Mouse (Mus musculus) frontal cortex, postnatal 36 days (tissue): Measurements from ENCODE around the gene Clk4.

Source experiments
- DNase-seq, 2 experiments: peaks; one replicate each; pipeline ENCODE4 v3.0.0; 2022; ENCODE audit warnings: low spot score in 2 of 2

Clk4 gene

DNA sequence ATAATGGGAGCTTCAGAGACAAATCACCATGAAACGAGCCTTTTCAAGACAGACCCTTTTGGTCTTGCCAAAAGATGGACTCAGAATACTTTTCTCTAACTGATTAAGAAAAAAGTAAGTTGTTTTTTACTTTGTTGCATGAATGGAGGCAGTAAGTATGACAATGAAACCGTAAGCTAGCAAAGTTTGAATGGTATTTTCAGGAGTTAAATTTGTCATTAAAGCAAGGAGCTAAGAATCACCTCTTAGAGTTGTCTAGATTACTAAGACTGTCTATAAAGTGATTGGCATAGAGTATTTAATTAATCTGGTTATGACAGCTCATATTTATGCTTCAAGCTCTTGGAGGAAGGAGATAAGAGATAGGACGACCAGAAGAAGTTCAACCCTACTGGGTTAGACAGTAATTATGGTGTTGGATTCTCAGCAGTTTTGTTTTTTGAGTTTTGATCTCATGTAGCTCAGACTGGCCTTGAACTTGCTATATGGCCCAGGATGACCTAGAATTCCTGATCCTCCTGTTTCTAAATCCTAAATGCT, at the start of gene Clk4:
Gene Clk4 (plus strand): TSS at position 51 of the 540 bp plus-strand sequence.
- DNase-seq, result no peak

DNA sequence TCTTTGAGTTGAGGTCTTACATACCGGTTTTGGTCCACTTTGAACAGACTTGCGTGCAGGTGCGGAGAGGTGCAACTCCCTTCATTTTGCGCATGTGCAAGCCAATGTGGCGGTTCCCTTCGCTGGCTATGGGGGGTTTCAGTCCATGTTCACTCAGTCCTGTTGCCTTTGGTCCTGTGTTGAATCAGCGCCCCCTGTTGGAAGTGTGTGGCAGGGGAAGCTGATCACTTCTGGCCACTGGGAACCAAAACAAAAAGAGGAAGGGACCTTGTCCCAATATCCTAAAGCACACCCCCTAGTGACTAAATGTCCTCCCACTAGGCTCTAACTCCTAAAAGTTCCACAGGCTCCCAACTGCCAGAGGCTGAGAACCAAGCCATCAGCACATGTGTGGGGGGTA, 47.5 kb upstream of the Clk4 start:
- DNase-seq, result no peak

DNA sequence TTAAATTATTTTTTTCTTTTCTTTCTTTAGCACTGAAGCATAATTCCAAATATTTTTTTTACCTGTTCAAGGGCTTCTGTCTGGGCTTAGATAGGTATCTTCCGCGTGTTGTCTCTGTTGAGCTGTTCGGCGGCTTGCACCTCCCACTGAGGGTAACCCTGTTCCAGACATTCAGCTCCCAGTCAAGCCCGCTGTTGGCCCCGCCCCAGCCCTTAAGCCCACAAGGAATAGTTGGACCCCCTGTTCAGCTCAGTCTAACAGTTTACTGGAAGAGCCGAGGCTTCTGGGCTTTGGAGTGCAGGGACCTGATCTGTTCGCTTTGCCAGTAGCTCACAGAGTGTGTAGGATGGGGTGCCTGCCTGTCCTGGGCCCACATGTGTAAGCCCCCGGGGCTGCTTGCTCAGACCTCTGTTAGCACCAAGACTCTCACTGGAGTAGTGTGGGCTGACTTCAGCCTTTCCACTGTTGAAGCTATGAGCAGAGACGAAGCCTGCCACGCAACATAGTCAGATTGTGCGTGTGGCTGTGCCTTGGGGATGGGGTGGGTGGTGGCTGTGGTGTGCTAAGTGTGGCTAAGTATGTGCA, 42.0 kb upstream of the Clk4 start:
- no peak for DNase-seq

DNA sequence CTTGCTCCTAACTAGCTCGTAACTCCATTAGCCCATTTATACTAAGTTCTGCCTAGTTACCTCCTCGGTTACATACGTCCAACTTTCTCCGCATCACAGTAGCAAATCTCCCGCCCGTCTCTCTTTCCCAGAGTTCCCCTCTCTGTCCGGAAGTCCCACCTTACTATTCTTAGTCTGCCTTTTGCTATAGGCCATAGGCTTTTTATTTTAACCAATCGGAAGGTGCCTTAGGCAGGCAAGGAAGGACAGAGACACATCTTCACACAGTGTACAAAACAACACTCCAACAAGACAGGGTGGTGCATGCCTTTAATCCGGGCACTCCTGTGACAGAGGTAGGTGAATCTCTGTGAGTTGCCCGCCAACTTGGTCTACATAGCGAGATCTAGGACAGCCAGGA, 41.2 kb upstream of the Clk4 start, which contains the start of gene Gm12569:
Gene Gm12569 (plus strand): TSS at position 166 of the 400 bp plus-strand sequence.
- no peak for DNase-seq

DNA sequence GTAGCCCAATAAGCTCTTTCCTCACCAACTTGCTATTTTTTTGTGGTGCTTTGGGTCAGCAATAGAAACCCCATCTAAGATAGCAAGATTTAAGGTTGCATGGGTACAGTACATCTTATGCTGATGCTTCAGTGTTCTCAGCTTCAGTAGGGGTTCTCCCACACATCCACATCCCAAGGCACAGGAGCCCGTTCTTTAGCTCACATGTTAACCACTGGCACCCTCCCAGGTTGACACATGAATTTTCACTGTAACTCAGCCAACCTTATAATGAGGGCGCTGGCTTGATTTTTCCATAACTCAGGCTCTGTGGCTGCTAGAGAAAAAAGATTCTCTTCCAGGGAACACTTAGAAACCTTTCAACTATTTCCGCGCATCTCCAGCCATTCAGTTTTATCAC, 34.4 kb upstream of the Clk4 start:
- peak; percentile 71 to 84 for DNase-seq

DNA sequence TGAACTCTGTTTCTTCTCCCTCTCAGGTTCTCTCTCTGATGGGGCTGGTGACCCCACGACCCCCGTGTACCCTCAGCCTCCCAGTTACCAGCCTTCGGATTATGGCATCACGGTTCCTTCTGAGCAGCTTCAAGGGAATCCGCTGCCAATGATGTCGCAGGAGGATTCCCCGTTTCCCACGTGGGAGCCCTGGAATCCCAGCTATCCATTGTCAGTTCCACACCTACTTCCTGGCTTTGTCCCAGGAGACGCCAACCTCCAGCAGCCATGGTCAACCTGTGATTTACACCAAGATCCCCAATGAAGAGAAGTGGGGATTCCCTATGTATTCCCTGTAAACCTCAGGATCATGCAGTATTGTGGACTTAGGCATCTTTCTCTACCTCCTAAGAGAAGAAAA, 26.9 kb upstream of the Clk4 start:
- no peak for DNase-seq

DNA sequence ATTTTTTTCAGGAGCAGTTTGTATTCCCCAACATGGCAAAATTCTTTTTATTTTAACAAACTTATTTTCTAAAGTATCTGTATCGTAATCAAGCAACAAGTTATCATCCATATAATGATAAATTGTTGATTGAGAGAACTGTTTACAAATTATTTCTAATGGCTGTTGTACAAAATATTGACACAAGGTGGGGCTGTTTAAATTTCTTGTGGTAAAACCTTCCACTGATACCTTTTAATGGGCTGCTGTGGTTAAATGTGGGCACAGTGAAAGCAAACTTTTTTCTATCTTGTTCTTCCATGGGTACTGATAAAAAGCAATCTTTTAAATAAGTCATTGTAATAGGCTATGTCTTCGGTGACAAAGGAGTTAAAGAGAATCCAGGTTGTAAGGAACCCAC, 18.6 kb upstream of the Clk4 start:
- no peak for DNase-seq

DNA sequence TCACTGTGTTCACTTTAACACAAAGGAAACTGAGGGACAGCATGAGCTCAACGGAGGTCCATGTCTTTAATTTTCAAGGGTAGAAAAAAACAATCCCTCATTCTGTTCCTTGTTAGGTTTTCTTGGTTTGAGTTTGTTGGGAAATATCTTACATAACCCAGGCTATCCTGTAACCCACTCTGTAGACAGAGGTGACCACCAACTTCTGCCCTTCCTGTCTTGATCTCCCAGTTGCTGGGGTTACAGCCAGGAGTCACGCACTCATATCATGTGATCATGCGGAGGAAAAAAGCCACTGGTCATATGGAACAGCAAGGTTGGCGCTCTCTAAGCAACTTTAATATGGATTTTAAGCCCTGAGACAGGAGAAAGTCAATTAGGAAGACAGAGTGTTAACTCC, 4.5 kb upstream of the Clk4 start:
- DNase-seq, result no peak

DNA sequence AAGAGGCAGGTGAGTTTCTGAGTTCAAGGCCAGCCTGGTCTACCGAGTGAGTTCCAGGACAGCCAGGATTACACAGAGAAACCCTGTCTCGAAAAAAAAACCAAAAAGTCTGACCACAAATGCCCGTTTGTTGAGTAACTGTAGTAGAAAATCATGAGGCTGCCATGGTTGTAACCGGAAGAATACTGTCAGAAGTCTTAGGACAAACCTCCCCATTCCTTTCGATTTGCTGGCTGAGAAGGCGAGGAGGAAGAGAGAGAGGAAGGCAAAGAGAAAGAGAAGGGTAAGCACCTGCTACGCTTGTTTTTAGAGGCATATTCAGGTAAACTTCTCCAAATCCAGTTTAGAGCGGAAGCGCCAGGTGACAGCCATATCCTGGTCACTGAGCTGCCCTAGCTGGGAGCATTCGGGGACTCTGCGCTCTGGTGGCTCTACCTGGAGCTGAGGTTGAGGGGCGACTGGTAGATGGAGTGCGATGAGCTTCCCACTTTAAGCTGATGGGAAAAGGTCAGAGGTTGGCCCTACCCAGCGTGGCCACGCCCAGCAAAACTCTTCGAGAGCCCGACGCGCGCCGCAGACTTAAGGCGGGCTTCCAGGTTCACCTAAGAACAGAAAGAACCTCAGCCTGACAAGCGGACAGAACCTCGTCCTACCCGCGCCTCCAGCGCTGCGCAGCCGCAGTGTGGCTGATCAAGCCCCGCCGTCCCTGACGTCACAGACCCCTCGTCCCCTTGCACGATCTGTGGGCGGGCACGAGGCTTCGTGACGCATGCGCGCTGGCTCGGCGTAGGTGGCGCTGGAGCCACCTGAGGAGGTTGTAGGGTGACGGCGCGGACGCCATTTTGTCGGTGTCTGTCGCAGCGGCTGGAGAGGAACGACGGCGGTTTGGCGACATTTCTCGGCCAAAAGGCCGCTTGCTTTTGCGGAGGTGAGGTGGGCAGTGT, 1.1 kb downstream of the Clk4 start, which contains the start of gene BC049762:
Gene BC049762 (minus strand): TSS at position 705 of the 944 bp plus-strand sequence.
- peak; percentile 99 for DNase-seq

DNA sequence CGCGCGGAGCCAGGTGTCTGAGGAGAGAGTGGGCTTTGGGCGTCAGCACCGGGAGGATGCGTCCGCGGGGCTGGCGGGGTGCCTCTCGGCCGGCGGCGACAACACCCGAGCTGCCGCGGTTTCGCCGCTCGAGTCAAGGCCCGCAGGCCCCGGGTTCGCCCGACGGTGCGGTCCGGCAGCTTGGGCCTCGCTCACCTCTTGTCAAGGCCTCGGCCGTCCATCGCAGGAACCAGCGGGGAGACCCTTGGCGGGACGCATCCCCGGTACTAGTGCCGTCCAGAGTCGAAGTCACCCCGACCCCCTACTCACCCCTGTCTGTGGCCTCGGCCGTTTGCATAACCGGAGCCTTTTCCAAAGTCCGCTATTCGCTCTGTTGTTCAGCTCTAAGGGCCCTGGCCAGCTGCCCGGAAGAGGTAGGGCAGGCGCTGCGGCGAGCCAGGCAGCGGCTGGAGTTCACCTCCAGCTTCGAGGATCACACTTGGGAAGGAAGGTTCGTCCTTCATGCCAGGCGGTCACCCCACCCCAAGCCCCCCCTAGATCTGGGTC, 1.8 kb downstream of the Clk4 start:
- DNase-seq, result peak in 1 of 2 experiments; percentile 53

DNA sequence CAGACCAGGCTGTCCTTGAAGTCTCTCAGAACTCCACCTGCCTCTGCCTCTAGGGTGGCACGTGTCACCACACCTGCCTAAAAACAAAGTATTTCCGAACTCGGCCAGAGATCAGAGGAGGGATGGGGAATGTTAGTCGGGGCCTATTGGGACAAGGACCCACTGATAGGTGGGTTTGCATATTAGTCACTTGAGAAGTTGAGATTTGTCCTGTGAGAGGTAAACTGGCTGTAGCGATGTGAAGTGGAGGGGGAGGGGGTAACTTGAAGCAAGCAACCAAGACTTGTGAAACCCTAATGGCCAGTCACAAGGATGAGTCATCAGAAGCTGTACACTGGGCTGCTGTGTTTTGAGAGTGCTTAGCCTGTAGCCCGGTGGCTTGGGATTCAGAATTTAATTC, 2.8 kb downstream of the Clk4 start:
- DNase-seq, result no peak

DNA sequence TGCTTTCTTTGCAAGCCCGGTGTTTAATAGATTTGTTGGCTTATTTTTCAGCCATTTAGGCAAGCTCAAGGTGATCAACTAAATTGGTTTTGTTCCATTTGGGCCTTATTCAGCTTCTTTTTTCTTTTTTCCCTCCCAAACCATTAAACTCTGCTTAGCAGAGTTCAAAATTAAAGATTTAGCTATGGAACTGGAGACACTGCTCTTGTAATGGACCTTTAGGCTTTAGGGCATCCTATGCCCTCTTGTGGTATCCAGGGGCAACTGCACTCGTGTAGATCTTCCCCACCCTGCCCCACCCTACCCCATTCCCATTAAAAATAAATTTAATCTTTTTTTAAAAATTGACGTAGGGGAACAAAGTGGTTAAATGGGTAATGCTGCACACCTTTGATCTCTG, 3.8 kb downstream of the Clk4 start:
- DNase-seq, result no peak

DNA sequence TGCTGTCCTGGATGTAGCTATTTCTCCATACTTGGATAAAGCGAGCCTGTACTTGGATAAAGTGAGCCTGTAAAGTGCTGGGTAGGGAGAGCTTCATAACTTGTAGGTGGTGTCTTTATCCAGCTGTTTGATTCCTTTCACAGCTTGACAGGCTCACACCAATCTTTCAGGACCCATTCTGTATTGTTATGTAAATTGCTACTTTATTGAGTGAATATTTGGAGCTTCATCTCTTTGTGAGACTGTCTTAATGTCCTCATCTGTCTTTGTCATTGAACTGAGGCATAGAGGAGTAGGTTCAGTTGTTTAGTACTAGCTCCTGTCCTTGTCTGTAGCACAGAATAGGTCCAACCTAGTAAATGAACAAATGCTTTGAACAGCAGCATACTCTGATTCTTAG, 12.9 kb downstream of the Clk4 start:
- DNase-seq, result no peak

DNA sequence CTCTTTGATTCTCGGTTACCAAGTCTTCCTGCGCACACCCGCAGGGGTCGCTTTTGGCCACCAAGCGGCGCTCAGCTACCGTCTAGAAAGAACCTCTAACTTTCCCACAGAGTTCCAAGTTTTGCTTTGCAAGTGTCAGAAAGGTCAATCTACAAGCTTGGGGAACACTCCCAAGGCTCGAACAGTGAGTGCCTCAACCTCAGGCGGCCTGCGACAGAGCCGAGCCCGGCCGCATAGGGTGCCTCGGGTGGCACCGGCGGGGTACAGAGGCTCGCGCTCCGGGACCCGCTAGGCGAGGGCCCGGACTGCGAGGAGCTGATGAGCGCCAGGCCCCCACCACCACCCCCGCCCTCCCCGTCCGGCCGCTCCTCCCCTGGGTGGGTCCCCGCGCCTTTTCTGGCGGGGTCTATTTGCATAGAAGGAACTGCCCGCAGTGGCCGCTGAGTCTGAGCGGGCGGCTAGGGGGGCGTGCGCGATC, 28.1 kb downstream of the Clk4 start, which contains the start of gene Col23a1:
Gene Col23a1 (plus strand): TSS at position 357 of the 478 bp plus-strand sequence.
- DNase-seq, result peak; percentile 60 to 70

DNA sequence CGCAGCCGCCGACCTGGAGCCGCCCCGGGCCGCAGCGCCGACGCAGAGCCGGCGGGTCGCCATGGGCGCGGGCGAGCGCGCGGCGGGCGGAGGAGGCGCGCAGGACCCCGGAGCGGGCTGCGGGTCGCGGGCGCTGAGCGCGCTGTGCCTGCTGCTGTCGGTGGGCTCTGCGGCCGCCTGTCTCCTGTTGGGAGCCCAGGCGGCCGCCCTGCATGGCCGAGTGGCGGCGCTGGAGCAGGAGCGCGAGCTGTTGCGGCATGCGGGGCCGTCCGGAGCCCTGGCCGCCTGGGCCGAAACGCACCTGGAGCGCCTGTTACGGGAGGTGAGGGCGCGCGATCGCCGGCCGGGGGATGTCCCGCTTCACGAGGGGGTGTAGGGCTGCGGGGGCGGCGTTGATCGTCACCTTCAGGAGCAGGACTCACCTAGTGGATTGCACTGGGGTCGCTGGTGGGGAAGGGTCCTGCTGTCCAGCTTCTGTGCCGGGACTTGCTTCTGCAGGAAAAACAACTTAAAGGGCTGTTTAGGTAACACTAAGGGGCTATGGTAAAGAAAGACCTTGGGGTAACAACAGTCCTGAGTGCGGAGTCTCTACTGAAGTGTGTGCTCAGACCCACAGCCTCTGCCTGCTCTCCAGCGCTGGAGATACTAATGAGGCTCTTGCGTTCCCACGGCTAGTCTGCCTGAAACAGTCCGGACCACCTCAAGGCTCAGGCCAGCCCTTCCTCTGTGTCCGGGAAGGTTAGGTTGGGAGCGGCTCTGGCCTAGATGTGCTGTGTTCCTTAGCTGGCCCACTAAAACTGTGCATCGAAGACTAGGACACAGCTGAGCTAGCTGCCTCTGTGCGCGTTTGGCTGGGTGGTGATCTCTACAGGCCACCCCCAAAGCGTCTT, 28.8 kb downstream of the Clk4 start:
- DNase-seq, result no peak

DNA sequence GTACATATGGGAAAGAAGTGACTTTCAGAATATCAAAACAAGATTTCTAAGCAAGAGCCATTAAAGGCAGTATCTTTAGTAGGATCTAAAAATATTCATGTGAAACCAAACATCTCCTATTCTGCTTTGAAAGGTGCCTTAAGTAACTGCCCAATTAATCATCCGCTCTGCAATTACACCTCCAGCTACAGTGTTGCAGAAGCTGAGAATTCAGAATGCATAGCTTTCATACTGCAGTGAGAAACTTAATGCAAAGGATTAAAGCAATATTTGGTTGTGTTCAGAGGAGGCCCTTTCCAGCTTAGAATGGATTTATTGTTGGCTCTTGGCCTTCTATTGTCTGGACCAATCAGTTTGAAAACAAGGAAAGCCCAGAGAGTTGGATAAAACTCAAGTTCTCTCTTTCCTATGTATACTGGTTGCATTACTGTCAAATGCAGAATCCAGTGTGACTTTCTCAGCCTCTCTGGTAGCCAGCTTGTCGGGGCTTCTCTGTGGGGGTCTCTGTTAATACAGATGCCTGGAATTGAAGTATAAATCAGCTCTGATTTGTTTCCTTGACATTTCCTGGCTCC, 32.5 kb downstream of the Clk4 start:
- DNase-seq, result no peak

DNA sequence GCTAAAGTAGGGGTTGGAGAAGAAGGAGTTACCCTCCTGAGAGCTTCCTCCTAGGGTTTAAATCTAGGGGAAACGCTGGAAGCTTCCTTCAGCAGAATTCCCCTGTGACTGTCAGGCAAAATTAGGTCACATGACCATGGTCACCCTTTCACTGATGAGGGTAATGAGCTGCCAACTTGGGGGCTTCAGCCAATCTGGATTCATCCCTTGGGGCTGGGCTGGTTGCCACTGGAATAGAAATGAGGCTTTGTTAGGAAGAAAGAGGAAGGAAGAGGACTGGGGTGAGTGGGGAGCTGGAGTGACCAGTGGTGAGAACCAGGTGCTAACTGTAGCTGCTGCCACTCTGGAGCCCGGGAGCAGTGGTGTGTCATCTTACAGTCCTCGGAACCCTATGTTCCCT, 34.2 kb downstream of the Clk4 start:
- no peak for DNase-seq

DNA sequence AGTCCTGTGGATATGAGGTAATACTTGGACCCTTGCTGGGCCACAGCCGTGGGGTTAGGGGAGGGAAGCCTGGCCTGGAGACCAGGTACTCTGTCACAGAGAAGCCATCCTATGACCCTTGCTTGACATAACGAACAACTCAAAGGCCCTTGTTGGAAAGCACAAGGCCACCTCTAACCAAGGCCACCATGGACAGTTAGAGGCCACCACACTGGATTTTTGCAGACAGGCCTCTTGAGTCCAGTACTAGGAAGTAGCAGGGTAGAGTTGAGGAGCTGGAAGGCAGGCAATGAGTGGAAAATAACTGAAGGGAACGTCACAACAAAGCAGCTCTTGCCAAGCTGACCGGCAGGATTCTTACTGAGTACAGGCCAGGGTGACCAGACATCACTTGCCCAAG, 37.2 kb downstream of the Clk4 start:
- DNase-seq, result no peak

DNA sequence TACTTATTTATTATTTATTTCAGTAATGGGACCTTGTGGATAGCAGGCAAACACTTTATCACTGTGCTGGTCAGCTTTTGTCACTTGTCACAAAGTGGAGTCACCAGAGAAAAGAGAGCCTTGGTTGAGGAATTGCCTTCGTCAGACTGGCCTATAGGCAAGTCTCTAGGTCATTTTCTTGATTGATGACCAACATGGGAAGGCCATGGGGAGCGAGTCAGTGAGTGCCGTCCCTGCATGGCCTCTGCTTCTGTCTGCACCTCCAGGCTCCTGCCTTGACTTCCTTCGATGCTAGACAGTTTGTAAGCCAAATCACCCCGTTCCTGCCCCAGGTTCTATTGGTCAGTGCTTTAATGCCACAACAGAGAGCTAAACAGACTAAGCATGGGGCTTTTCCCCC, 40.9 kb downstream of the Clk4 start:
- no peak for DNase-seq

DNA sequence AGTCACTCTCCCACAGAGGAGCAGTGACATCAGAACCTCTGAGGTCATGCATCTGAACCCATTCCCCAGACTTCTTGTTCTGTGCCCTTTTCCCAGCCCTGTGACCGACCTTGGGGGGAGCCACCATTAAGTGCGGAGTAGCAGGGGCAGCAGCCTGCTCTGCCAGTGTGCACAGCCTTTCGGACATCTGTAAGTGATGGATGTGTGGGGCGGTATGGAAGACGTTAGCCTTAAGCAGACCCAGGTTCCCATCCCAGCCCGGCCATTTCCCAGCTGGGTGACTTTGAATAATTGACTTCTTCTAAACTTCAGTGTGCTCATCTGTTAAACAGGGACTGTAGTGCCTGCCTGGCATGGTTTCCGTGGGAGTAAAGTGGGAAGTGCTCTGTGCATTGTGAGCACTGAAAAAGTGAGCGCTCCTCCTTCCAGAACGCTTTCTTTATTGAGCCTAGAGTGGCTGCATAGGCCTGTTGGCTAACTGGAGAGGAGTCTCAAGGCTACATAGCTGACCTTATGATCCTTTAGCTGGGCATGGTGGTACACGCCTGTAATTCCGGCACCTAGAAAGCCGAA, 42.5 kb downstream of the Clk4 start:
- peak; percentile 26 to 41 for DNase-seq

DNA sequence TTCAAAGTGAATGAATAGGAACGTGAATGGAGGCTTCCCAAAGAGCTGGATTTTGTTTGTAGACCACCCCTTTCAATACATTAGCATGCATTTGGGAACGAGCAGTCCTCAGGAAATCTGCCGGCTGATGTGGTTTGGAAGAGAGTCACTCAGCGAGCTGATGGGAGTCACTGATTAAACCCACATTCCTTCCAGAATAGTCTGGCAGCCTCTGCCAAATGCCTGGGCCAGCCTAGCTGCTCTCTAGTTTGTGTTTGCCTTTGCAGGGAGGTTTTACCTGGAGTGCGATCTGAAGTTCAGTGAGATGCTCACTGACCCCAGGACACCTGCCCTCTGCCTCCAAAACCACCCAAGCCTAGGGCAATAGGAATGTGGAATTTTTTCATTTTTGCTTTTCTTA, 46.8 kb downstream of the Clk4 start:
- DNase-seq, result no peak
